Mouse (Mus musculus) layer of hippocampus, adult 8-10 months (tissue): ENCODE measurements around the gene Ralgapa2. TPM values are rescaled to one million over a fixed set of nuclear protein-coding genes. Genes with fewer than 3 reads are reported as not detected.
"Not testable (repeated sequence)": the region's sequence is repeated elsewhere in the genome, so short reads cannot be mapped to it uniquely, and the experiment has no call there.

Source experiments
- DNase-seq, 2 experiments: peaks; one replicate each; pipeline ENCODE4 v3.0.0; 2022; ENCODE audit warnings: low spot score in 2 of 2
- total RNA-seq, 4 experiments: library from RNA; stranded (reverse); gene quantifications; 2 replicates each; pipeline ENCODE4 v1.2.4; 2022

The Ralgapa2 gene
- total RNA-seq, 4 experiments from 2014 or later, result 22.5 to 30.0 (median 27.4) TPM

DNA sequence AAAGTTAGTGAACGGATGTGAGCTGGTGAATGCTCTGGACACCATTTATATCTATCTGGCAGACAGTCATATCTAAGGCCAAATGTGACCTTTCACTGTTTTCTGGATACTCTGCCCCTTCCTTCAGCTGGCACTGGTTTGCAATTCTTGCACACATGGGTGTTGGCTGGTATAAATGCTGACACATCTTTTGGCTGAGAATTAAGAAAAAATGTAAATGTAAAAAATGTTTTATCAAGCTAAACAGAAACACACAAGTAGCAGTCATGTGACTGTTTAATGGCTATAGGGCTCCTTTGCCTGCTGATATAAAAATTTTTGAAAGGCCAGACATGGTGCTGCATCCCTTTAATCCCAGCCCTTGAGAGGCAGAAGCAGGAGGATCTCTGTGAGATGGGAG, 13.0 kb downstream of the Ralgapa2 start:
- no peak for DNase-seq

DNA sequence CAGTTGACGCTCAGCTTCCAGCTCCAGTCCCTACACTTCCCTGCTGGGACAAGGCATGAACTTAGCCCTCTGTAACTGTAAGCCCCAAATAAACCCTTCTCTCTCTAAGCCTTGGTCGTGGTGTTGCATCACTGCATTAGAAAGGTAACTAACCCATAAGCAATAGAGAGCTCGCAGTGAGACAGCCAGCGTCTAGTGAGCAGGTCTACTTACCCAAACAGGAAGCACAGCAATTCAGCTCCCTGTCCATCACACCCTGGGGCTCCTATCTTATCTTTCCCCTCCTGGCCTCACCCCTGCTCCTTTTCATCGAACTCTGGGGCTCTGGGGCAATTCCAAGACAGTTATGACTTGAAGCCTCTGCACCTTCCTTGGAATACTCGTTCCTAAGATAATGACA, 13.8 kb downstream of the Ralgapa2 start:
- DNase-seq, result no peak

DNA sequence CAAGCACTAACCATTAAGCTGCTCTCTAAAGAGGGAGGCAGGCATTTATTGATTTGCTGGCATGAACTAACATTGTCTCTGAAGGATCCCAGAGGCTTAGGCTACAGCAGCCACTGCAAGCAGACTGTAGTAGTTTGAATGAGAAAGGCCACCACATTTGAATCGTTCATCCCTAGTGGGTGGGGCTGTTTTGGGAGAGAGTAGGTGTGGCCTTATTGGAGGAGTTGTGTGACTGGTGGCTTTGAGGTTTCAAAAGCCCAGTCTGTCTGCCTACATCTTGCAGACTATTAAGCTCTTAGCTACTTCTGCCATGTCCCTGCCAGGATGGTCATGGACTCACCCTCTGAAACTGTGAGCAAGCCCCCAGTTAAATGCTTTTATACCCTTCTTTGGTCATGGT, 15.1 kb downstream of the Ralgapa2 start:
- no peak for DNase-seq

DNA sequence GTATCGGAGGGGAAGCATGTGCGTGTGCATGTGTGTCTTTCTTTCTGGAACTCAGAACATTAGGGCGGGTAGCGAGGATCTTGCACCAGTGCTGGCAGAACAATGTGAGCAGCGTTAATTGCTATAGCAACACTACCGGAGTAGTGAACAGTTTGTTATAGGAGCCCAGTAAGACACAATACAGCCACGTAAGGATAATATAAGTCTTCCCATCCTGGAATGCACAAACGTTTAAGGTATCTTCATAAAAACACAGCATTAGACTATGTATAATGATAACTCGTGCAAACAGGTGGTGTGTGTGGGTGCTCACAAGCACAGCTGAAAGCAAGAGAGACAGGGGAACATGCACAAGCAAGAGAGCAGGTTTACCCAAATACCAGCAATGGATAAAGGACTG, 16.4 kb downstream of the Ralgapa2 start:
- peak in 1 of 2 experiments; percentile 22 for DNase-seq

DNA sequence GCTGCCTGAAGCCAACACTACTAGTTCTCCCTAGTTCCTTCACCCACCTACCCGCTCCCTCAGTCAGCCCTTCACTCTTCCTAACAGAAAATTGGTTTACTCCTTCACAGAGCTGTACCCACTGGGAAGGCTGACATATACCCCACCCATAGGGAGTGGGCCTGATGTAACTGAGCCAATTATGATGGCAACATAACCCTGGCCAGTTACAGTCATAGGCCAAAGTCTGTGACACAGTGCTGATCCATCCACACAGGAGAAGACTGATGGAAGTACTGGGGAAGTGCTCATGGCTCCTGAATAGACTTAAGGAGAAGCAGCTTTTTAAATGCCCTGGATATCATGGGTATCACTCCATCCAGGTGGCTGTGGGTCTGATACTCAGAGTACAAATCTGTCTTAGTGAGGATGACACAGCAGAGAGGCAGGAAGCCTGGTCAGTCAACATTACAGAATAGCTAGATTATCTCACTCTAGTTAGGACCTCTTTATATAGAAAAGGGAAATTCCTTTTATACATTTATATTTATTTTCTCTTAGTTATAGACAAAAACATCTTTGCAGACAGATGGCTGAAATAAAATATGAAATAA, 18.7 kb downstream of the Ralgapa2 start:
- DNase-seq, result no peak

DNA sequence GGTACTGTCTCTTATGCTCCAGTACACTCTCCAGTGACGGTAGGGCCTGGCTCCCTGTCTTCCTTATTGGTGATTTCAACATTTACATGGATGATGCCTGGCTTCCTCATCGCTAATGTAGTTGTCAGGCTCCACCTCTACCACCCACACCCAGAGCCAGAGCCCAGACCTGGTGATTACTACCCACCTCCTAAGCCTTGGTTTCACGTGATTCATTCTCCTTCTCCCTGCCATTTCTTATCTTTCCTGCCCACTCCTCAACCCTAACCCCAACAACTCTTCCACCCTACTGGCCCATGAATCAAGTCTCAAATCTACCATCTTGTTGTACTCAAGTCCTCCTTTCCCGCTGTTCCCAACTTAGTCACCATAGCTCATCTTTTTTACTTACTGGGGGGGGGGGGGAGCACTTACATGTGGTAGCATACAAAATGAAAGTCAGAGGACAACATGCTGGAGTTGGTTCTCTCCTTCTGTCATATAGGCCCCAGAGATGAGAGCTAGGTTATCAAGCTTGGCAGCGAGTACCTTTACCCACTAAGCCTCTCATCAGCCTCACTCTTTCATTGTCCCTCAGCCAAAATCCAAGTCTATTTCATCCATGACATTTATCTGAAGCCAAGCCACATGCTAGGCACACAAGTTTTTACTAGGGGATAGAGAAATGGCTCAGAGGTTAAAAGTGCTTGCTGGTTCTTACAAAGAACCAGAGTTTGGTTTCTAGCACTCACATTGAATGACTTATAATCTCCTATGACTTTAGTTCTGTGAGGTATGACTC, 20.1 kb downstream of the Ralgapa2 start:
- no peak for DNase-seq

DNA sequence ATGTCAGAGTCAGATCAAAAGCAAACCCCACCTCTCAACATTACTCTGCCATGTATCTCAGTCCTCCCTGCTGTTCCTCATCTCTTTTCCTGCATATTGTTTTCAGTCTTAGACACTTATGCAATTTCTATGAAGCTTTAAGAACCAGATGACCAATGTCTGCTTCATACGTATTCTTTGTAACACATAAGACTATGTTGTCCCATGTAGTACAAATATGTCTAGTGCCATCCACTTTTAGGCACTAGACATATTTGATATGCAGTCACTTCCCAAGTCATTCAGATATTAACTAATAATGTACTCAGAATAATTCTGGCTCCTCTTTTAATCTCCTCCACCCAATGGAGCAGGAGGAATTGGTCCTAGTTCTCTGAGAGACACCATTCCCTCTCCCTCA, 21.2 kb downstream of the Ralgapa2 start:
- DNase-seq, result no peak

DNA sequence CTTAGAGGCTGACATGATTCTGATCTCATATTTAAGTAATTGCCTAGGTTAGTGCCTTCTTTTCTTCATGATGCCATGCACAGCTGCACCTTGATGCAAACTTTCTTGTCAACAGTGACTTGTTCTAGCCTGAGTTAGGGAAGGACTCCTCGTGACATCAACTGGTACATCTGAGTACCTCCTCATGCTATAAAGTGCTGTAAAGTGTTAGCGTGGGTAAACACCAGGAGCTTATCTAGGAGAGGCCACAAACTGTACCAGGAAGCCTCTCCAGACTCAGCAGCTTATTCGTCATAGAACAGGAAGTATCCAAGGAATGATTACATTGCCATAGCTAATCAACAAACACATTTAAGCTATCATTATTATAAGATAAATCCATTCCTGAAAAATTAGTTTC, 23.9 kb downstream of the Ralgapa2 start:
- no peak for DNase-seq

DNA sequence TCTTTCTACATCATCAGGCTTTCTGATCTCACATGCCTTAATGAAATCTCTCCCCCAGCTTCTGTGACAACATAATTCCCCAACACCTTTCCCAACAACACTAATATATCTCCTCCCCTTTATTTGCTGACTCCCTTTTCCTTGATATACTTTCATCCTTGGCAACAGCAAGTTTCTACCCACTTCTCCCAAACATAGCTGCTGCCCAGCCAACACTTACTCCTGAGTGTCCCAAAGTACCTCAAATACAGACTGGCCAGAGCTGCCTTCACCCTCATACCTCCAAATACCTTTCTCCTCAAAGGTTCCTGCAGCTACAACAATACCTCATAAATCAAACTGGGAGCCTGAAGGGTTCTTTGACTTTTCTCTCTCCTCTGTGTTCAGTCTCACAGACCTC, 29.3 kb downstream of the Ralgapa2 start:
- DNase-seq, result no peak

DNA sequence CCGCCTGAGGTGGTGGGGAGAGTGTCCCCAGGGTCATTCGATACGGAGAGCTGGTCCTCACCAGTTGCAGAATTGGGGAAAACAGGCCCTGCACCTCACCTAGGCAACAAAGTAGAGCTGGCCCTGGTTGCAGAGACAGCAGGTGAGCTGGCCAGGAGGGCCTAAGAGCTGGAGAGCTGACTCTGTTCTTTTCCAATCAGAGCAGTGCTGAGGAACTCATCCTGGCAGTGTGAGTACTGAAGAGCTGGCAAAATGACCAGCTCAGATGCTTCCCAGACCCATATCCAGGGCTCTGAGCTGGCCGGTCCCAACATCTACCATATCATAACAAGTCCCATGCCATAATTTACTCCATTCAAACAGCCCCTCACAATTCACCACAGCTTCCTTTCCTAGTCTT, 34.7 kb downstream of the Ralgapa2 start:
- DNase-seq, result no peak

DNA sequence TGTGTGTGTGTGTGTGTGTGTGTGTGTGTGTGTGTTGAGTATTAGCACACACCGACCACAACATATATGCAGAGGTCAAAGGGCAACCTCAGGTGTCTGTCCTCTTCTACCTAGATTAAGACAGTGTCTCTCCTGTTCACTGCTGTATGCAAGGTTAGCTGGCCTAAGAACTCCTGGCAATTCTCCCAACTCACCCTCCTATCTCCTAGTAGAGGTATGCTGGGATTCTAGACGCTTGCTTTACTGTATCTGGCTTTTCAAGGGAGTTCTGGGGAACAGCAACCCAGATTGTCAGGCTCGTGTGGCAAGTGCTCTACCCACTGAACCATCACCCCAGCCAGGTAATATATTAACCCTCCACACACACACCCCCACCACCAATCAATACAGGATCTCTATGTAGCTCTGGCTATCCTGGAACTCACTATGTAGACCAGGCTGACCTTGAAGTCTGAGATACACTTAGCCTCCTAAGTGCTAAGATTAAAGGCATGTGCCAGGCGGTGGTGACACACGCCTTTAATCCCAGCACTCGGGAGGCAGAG, 35.6 kb downstream of the Ralgapa2 start:
- DNase-seq, result no peak

DNA sequence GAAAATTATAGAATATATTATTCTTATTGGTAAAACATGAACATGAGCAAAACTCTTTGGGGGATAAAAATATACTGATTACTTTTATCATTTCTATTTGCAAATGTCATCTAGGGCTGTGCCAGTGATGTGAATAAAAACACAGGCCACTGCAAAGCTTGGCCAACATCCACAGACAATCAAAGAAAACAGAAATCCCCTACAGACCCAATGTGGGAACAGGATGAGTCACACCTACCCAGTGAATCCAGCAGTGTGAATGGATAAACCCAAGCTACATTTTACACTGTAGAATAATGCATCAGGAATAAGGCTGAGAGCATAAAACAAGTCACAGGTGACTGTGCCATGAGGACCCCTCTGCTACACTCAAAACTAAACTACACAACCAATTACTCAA, 36.1 kb downstream of the Ralgapa2 start:
- DNase-seq, result no peak

DNA sequence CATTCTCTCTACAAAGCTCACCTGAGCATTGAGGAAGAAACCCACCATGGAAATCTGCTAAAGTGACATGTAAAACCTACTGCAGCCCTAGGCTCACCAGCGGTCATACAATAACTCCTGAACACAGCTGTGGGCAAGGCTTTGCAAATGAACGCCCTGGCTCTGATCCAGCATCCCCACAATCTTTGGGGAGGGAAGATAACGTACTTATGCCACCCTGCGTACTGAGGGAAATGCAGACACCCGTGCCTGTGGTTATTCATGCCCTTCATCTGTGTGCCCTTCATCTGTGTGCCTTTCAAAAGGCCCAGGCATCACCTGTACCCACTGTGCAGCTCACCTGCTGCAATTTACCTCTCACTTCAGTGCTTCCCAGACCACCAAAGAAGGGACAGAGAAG, 41.2 kb downstream of the Ralgapa2 start:
- no peak for DNase-seq

DNA sequence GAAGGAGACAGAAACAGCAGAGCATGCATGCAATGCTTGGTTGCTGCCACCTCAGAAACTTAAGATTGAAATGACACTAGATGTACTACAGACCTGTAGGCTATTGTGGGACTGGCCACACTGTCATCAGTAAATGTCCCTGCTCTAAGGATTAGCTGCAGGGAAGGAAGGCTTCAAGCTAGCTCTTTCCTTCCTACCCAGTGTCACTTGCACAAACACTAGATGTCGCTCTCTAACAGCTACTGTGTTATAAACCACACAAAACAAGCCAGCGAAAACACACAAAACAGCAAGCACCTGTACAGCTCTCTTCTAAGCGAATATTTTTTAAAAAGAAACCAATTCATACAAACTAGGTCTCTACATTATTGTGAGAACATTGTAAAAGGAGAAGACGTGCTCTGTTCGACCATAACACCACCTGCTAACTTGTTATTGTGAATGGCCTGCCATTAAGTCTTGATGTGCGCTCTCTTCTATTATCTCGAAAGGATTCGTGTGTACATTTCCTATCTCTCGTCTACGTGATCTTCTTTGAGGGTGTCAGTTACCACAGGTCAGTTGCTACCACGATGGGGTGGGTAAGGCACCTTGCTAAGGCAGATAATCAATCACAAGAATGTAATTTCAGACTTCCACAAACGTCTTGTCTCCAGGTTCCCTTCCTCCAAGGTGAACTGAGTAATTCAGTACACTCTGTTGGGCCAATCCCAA, 42.3 kb downstream of the Ralgapa2 start:
- peak in 1 of 2 experiments; percentile 20 for DNase-seq

DNA sequence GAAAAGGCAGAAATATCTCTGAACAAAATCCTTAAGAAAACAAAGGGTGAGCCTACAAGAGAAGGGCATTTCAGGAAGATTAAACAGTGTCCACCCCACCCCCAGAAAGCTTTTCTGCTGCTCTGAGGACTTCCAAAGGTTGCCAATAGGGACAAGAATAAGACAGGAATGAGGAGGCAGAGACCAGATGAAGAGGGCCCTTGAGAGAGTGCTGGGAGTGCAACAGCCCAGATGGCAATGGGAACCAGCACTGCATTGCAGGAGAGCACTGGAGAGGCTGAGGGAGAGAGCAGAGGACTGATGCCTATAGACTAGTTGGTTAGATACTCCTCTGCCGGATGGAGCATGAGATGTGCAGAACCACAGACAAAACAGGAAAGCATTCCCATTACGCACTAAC, 43.2 kb downstream of the Ralgapa2 start:
- no peak for DNase-seq

DNA sequence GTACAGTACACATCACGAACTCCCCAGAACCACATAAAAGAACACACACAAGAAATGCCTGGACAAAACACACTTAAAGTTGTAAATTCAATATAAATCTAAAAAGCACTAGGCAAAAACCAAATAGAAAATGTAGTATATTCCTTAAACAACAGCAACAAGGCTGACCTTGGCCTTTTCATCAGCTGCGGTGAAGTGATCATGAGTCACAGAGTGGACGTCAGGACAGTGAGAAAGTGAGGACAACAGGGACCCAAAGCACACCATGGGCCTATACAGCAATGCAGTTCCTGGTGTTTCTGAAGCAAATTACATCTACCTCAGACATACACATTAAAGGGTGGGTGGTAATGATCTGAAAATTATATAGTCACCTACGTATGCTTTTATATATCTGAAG, 44.1 kb downstream of the Ralgapa2 start:
- DNase-seq, result no peak

DNA sequence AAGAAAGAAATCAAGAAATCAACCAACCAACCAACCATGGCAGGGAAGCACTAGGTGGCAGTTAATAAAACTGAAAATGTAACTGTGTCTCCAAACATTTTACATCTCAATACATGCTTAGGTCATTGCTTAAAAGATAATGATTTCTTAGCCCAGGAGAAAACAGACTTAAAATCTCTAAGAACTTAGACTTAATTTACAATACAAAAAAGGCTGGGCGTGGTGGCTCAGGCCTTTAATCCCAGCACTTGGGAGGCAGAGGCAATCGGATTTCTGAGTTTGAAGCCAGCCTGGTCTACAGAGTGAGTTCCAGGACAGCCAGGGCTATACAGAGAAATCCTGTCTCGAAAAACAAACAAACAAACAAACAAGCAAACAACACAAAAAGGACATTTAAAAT, 45.3 kb downstream of the Ralgapa2 start:
- DNase-seq, result not testable (repeated sequence)

DNA sequence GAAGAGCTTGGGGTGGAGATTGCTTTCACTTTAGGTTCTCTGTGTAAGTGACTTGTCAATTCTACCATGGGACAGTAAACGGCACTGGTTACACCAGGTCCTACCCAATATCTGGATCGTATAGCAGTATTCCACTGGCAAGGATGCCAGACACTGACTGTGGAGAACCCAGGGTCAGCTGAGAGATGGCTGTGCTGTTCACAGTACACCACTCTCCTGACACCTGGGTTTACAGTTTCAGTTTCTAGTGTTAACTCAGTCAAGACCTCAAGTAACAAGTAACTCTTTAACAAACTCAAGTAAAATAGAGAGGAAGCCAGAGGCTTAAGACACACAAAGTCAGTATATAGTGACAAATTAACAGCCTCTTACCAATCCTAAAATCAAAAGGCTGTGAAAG, 54.6 kb downstream of the Ralgapa2 start:
- DNase-seq, result no peak

DNA sequence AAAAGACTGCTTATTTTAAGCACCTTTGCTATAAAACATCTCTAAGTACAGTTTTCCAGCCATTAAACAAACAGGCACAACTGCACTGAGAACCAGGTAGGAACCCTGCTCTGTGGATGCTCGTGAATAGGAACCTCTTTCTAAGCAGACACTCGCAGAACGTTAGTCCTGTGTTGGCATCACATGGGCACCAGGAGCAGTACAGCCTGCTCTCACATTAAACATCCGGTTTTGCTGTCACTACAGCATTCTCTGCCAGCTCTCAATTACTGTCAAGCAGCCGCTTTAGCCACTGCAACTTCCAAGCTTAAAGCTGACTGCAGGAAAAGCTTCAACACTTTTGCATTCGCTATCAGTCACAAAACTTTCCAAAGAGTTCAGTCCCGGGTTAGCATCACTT, 55.5 kb downstream of the Ralgapa2 start:
- DNase-seq, result no peak

DNA sequence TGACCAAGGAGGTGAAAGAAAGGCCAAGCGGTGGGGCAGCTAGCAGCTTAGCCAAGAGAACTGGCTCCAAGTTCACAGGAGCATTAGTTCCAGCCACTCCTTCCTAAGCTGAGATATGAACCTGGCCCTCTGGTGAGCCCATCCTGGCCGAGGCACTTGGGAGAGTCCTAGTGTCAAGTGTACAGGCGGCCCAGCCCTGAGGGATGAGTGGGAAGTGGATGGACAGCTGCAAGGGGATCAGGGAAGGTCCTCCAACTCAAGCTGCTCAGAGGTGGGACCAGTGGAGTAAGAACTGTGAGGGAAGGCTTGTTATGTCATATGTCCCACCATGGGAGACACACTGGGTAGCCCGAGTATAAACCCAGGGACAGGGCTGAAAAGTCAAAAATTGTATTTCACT, 56.1 kb downstream of the Ralgapa2 start:
- DNase-seq, result no peak

DNA sequence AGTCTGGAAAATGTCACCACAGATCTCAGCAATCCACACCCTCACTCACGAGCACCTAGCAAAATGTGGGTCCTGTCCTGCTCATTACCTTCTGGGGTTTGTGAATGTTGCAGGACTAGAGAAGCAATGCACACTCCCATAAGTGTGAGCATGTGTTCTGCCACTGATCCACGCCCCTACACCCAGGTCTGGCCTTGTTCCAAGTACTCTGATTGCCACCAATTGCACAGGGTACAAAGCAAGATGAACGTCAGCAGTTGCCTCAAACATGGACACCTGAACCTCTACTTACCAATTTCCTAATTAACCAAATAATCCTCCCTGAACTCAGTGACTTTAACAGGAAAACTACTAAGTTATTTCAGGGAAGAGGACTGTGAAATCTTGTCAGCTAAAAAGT, 68.1 kb downstream of the Ralgapa2 start:
- no peak for DNase-seq

DNA sequence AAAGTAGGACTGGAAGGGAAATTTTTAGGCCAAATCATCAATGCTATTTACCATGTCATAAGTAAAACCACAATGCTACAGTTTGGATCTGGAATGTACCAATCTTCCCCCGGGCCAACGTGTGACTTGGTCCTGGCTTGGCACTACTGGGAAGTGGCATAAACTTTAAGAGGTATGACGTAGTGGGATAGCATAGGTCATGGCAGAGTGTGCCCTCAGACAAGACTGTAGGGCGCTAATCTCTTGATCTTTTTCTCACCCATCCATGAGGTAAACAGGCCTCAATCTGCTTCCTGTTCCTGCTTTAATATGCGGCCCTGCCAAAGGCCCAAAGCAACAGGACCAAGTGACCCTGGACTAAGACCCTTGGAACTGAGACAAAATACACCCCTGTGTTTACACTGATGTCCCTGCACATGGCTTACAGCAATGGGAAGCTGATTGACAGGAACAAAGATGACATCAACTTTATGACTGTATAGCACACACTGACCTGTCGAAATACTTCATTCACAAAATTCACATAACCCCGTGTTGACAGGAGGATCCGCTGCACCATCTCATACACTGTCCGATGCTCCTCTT, 68.8 kb downstream of the Ralgapa2 start:
- no peak for DNase-seq
